Mouse (Mus musculus) forebrain, embryonic 15.5 days (tissue): Measurements from ENCODE around the gene Hacd4. TPM values are rescaled to one million over a fixed set of nuclear protein-coding genes. Genes with fewer than 3 reads are reported as not detected.
A peak's percentile ranks its signal among the peaks of the same experiment; 100 is the strongest.

Experiments used
- ATAC-seq: fragments of 200-750 bp; cut with Nextera tagmentation; replicated peaks from 2 replicates; pipeline ENCODE4 v1.8.0; 2017; ENCODE audit warnings: mild to moderate bottlenecking, moderate TSS enrichment, moderate library complexity
- H3K27ac ChIP-seq: fragments of 300-500 bp; sonication (generic); replicated peaks from 2 replicates; pipeline ENCODE4 v1.5.1; 2015; ENCODE audit warnings: mild to moderate bottlenecking, inconsistent platforms
- H3K27me3 ChIP-seq: fragments of 300-500 bp; sonication (generic); 2 replicates; pipeline ENCODE4 v1.6.1; 2015; ENCODE audit warnings: inconsistent platforms
- H3K36me3 ChIP-seq: fragments of 300-500 bp; sonication (generic); 2 replicates; pipeline ENCODE4 v1.6.1; 2015; ENCODE audit warnings: mild to moderate bottlenecking, inconsistent platforms
- H3K4me1 ChIP-seq: fragments of 300-500 bp; sonication (generic); 2 replicates; pipeline ENCODE4 v1.6.1; 2015; ENCODE audit warnings: inconsistent platforms
- H3K4me2 ChIP-seq: fragments of 300-500 bp; sonication (generic); replicated peaks from 2 replicates; pipeline ENCODE4 v1.6.1; 2015; ENCODE audit warnings: mild to moderate bottlenecking, inconsistent platforms
- H3K4me3 ChIP-seq: fragments of 300-500 bp; sonication (generic); 2 replicates; pipeline ENCODE4 v1.5.1; 2015; ENCODE audit warnings: mild to moderate bottlenecking, inconsistent platforms
- H3K9ac ChIP-seq: fragments of 300-500 bp; sonication (generic); replicated peaks from 2 replicates; pipeline ENCODE4 v1.6.1; 2015; ENCODE audit warnings: mild to moderate bottlenecking, inconsistent platforms
- H3K9me3 ChIP-seq: fragments of 300-500 bp; sonication (generic); 2 replicates; pipeline ENCODE4 v1.6.1; 2016; ENCODE audit warnings: inconsistent platforms
- WGBS: fragments of 180-500 bp; shearing (Covaris S2); methylation state at CpG from one replicate; pipeline ENCODE4 v1.1.7; 2015; ENCODE audit warnings: mixed read lengths; 5-methylcytosine and 5-hydroxymethylcytosine counted together
- polyA plus RNA-seq: library from polyadenylated mRNA; unstranded; fragments of >200 nt; fragmentation: Nextera tagmentation; extraction: Ambion mirVana; gene quantifications from 2 replicates; pipeline ENCODE4 v1.2.1, GENCODE M21; 2015

Gene Hacd4
- polyA plus RNA-seq, 1 experiment from 2014 or later, result 3.5 TPM

DNA sequence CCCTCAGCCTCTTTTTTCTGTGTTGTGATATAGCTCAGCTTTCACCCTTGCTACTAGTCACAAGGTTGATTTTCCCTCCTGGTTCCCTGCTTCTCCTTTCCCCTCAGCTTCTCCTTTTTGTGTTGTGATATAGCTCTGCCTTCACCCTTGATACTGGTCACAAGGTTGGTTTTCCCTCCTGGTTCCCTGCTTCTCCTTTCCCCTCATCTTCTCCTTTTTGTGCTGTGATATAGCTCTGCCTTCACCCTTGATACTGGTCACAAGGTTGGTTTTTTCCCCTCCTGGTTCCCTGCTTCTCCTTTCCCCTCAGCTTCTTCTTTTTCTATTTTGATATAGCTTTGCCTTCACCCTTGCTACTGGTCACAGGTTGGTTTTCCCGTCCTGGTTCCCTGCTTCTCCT lies 48.7 kb downstream of the Hacd4 start:
- WGBS, result 97% methylated on average over 1 of the region's 1 CpGs
- H3K27me3 ChIP-seq, result no peaks in the 10 kb centered on the region
- H3K9ac ChIP-seq, result no peak overlapping the region
- H3K27ac ChIP-seq, result no peak overlapping the region
- H3K4me2 ChIP-seq, result no peak overlapping the region
- no peaks in the 10 kb centered on the region for H3K9me3 ChIP-seq
- no peak for ATAC-seq
- no peak overlapping the region for H3K4me3 ChIP-seq
- H3K36me3 ChIP-seq, result no peaks in the 10 kb centered on the region
- H3K4me1 ChIP-seq, result no peaks in the 10 kb centered on the region

- H3K4me2 ChIP-seq, result no peak overlapping the region
- 46% methylated on average over 18 of the region's 18 CpGs for WGBS
- no peaks in the 10 kb centered on the region for H3K27me3 ChIP-seq
- no peaks in the 10 kb centered on the region for H3K36me3 ChIP-seq
- peak; percentile 43; the same call in 1 of the 2 replicates for ATAC-seq
- peaks cover 7% of the 10 kb centered on the region for H3K4me1 ChIP-seq
- H3K9me3 ChIP-seq, result no peaks in the 10 kb centered on the region
- 0 out of 2 replicates have a peak overlapping the region, but pooled peaks have one; percentile 8 for H3K27ac ChIP-seq
- H3K4me3 ChIP-seq, result no peak overlapping the region
- no peak overlapping the region; the same call in 1 of the 2 replicates for H3K9ac ChIP-seq
Measured at GRCm38 (mm10) chr4:88372293-88373224, 66.2 kb downstream of the Hacd4 start.

DNA sequence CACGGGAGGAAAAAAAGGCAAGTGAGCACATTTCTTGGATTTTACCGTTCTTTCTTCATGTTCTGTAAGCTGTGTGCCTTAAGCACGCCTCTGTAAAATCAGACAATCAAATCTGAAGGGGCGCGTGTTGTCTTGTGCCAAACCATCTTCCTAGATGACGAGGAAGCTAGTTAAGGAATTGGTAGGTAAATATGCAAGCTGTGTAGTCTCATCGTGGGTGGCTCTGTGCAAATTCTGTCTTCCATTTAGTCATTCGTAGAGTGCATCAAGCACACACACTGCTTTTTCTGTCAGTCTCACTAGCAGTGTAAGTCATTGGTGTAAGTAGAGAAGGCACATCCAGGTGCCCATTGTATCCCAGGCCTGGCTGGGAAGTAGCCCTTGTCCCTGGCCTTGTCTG lies 67.9 kb downstream of the Hacd4 start:
- Histone ChIP-seq H3K27me3 (no peaks in the 10 kb centered on the region), H3K4me1 (peaks cover 7% of the 10 kb centered on the region), H3K36me3 (no peaks in the 10 kb centered on the region), H3K4me3 (no peak overlapping the region), H3K4me2 (no peak overlapping the region), H3K9me3 (no peaks in the 10 kb centered on the region), H3K9ac (no peak overlapping the region), H3K27ac (no peak overlapping the region)
- WGBS, result 68% methylated on average over 8 of the region's 8 CpGs
- no peak for ATAC-seq

DNA sequence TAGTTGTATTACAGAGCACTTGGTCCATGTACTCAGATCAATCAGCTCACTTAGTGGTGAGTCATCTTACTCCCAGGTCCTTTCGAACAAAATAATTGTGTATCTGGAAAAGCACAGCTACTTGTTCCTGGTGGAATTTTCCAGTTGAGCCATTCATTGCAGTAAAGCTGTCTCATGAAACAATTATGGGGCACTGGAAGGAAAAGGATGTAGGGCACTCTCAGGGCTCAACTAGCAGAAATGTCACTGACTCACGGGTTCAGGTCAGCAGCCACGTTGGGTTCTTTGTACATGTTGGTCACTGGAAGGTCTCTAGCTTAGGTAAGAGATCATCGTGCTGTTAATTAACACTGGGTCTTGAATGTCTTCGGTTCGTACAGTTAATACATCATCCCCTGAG lies 68.8 kb downstream of the Hacd4 start:
- no peak overlapping the region for H3K27ac ChIP-seq
- H3K27me3 ChIP-seq, result no peaks in the 10 kb centered on the region
- peaks cover 7% of the 10 kb centered on the region for H3K4me1 ChIP-seq
- H3K9me3 ChIP-seq, result no peaks in the 10 kb centered on the region
- H3K4me3 ChIP-seq, result no peak overlapping the region
- no peak overlapping the region for H3K4me2 ChIP-seq
- H3K36me3 ChIP-seq, result no peaks in the 10 kb centered on the region
- WGBS, result 93% methylated on average over 6 of the region's 6 CpGs
- H3K9ac ChIP-seq, result no peak overlapping the region
- ATAC-seq, result no peak

DNA sequence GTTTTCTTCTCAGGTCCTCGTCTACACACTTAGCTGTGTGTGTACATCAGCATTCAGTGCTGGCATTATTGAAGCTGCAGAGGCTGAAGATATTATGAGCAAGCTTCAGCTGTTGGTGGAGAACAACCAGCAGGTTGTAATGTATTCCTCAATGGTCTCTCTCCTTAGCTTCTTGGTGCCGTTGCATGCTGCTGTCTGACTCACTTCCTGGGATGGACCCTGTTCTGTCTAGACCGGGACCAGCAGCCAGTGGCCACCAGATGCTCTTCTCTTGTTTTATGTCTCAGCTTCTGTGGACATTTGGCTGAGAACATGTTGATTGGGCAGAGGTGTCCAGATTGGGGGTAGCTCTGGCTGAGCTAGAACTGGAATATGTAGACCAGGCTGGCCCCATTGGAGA lies 81.3 kb downstream of the Hacd4 start:
- Histone ChIP-seq H3K9me3 (no peaks in the 10 kb centered on the region), H3K27ac (no peak overlapping the region), H3K36me3 (peaks cover 4% of the 10 kb centered on the region; the same call in 1 of the 2 replicates), H3K27me3 (no peaks in the 10 kb centered on the region), H3K4me1 (no peaks in the 10 kb centered on the region), H3K9ac (no peak overlapping the region), H3K4me3 (no peak overlapping the region), H3K4me2 (no peak overlapping the region)
- no peak for ATAC-seq
- WGBS, result 92% methylated on average over 3 of the region's 3 CpGs

- 67% methylated on average over 2 of the region's 2 CpGs for WGBS
Measured at GRCm38 (mm10) chr4:88356652-88357051, 82.1 kb downstream of the Hacd4 start.

GRCm38 (mm10) chr4:88350910-88351309 lies 87.8 kb downstream of the Hacd4 start:
- peak; percentile 92 for ATAC-seq
- no peaks in the 10 kb centered on the region for H3K27me3 ChIP-seq
- no peak overlapping the region for H3K4me3 ChIP-seq
- no peak overlapping the region for H3K9ac ChIP-seq
- H3K27ac ChIP-seq, result no peak overlapping the region
- H3K9me3 ChIP-seq, result no peaks in the 10 kb centered on the region
- 4% methylated on average over 4 of the region's 4 CpGs for WGBS
- H3K4me1 ChIP-seq, result peaks cover 7% of the 10 kb centered on the region; the same call in 1 of the 2 replicates
- H3K36me3 ChIP-seq, result no peaks in the 10 kb centered on the region
- H3K4me2 ChIP-seq, result no peak overlapping the region

More at GRCm38 (mm10) chr4:88356652-88357051, 82.1 kb downstream of the Hacd4 start:
- Histone ChIP-seq H3K27ac (no peak overlapping the region), H3K4me1 (no peaks in the 10 kb centered on the region), H3K9me3 (no peaks in the 10 kb centered on the region), H3K27me3 (no peaks in the 10 kb centered on the region), H3K9ac (no peak overlapping the region), H3K36me3 (peaks cover 4% of the 10 kb centered on the region; the same call in 1 of the 2 replicates), H3K4me2 (no peak overlapping the region), H3K4me3 (no peak overlapping the region)
- no peak for ATAC-seq

Other genes with a start within 250 kb of the Hacd4 start
- gene Ifnb1, start 83.8 kb upstream of the Hacd4 start, polyA plus RNA-seq, result not detected in 2 replicates
- gene Ifna15, start 119.3 kb upstream of the Hacd4 start, polyA plus RNA-seq, result not detected in 2 replicates
- gene Ifna14, start 132.9 kb upstream of the Hacd4 start, polyA plus RNA-seq, result not detected in 2 replicates
- gene Ifna9, start 153.5 kb upstream of the Hacd4 start, polyA plus RNA-seq, result not detected in 2 replicates
- not detected in 2 replicates for gene Ifna12, start 164.4 kb upstream of the Hacd4 start, polyA plus RNA-seq
- gene C87499, start 195.5 kb upstream of the Hacd4 start, polyA plus RNA-seq, result not detected in 2 replicates
- not detected in 2 replicates for gene Ifna13, start 205.5 kb upstream of the Hacd4 start, polyA plus RNA-seq
- gene Ifna16, start 238.0 kb upstream of the Hacd4 start, polyA plus RNA-seq, result not detected in 2 replicates
- gene Ifna2, start 245.0 kb upstream of the Hacd4 start, polyA plus RNA-seq, result not detected in 2 replicates